Mouse (Mus musculus) spleen, adult 2 months (tissue): ENCODE results near the gene Tgfbr3.

Source experiments
- CTCF ChIP-seq: fragments of 200-500 bp; IDR thresholded peaks from 2 replicates; pipeline ENCODE4 v1.5.1; 2011; ENCODE audit warnings: mild to moderate bottlenecking, inconsistent platforms; ENCODE audit not compliant: insufficient read depth, insufficient read length, insufficient replicate concordance; ENCODE audit errors: extremely low read depth
- POLR2A ChIP-seq: fragments of 200-500 bp; IDR thresholded peaks from 2 replicates; pipeline ENCODE4 v1.6.1; 2011; ENCODE audit warnings: low read depth, low read length, inconsistent platforms

GRCm38 (mm10) chr5:107264426-107265360 lies 24.7 kb downstream of the Tgfbr3 start:
- TF ChIP-seq CTCF (no peak), POLR2A (no peak)
